Mouse (Mus musculus): ENCODE results near the gene Smad3.

Smad3 gene

DNA sequence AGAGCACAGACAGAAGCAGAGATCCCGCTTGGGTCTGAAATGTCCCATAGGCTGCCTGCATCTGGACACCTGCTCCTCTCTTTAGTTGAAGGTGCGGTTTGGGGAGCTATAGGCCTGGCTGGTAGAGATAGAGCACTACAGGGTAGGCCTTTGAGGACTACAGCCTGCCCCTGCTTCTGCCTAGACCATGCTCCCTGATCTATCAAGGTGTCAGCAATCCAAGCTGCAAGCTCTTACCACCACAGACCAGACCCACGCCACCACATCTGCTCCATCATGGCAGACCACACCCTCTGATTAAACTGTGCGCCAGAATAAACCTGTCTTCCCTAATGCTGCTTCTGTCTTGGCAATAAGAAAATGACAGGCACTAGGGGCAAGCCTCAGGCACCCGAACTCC is 13.2 kb downstream of the Smad3 start:
- DNase-seq = no peak

DNA sequence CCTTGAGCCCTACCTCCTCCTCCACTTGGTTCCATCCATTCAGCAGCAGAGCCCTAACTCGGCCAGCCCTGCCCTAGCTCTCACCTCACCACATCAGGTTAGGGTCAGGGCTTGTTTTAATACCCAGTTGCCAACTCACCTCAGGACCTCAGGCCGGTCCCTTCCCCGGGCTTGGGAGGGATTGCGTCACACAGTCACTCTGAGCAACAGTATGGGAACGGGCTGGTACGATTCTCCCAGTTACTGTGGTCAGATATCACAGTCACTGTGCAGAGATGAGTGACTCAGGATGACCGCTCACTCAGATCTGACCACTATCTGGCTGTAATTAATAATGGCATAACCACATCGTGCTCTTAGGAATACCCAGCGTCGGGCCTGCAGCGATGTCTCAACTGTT is 14.0 kb downstream of the Smad3 start:
- DNase-seq = no peak

- no peak for DNase-seq
Measured at GRCm38 (mm10) chr9:63742887-63743660, 14.7 kb downstream of the Smad3 start.

- DNase-seq = no peak
Measured at GRCm38 (mm10) chr9:63742318-63742717, 15.5 kb downstream of the Smad3 start.

DNA sequence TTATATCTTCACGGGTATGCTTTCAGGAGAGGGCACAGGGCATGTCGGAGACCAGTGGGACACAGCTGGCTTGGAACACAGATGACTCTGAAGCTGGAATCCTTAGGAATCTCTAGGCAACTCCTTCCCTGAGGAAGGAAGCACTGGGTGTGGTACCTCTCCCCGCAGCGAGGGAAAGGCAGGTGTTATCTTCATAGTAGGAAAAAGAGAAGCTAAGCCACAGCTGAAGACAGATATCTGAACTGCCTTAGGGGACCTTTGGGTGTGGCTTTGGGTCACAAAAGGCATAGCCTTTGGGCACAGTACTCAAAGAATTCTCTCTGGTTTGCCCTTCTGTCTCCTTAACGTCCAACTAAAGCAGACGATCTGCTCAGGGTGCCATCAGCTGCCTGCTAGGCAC is 16.0 kb downstream of the Smad3 start:
- no peak for DNase-seq

- DNase-seq = no peak
Measured at GRCm38 (mm10) chr9:63740320-63740841, 17.4 kb downstream of the Smad3 start.

- DNase-seq = no peak
Measured at GRCm38 (mm10) chr9:63738830-63739229, 19.0 kb downstream of the Smad3 start.

GRCm38 (mm10) chr9:63738086-63738701 is 19.6 kb downstream of the Smad3 start:
- no peak for DNase-seq

DNA sequence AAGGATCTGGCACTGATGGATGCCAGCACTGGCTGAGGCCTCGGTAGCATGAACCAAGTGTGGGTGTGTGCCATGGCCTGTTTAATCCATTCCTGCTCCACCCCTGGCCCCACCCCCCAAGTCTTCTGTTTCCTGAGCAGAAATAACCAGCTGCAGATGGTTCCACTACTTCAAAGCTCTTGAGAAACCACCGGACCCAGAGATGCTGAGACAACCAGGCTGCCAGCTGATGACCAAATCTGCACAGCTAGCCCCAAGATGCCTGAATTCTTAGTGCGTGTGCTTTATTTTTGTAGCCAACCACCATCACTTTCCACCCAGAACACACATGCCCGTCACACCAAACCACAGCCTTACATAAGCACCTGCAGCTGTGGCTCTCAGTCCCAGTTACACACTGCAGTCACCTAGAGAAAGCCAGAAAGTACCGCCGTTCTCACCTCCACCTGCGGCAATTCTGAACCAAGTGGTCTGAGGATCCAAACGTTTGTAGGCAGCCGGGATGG is 20.3 kb downstream of the Smad3 start:
- no peak for DNase-seq

GRCm38 (mm10) chr9:63734261-63734660 is 23.5 kb downstream of the Smad3 start:
- DNase-seq = no peak

GRCm38 (mm10) chr9:63732700-63733099 is 25.1 kb downstream of the Smad3 start:
- DNase-seq = no peak

- DNase-seq = no peak
Measured at GRCm38 (mm10) chr9:63731114-63731828, 26.5 kb downstream of the Smad3 start.

- no peak for DNase-seq
Measured at GRCm38 (mm10) chr9:63728969-63729368, 28.8 kb downstream of the Smad3 start.

- no peak for DNase-seq
Measured at GRCm38 (mm10) chr9:63727070-63727469, 30.7 kb downstream of the Smad3 start.

DNA sequence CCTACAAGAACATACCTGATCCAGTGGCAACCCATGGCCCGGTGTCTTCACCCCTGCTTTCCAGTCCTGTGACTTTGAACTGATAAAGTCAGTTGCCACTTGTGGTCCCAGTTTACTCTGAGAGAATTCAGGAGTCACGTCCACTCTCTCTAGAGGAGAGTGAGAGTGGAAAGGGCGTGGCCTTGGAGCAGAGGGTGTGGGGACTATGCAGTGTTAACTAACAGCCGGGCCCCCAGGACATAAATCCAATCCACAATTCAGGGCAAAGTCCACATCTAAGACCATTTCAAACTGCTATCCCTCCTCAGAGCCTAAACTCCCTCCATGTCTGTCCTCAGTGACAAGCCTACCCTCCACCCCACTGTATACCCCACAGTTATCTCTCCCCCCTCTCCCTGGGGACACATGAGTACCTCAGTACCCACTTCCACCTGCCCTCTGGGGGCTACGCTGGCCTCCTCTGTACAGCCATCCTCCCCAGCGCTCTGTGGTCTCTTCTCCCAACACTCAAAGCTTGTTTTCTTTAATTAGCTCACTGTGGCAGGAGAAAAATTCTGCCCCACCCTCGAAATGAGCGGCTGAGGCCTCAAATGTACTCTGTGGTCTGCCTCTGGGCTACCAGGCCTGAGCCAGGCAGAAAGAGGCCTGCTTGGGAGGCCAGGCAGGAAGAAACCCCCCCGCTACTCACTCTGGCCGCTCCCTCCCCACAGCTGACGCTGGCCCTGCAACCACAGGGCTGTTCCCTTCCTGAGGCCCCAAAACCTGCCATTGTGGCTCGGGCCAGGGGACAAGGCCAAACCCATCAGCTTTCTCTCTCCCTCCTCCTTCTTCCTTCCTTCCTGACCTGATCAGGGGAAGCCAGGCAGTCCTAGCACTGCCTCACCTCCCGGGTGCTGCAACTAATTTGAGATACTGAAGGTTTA is 31.4 kb downstream of the Smad3 start:
- DNase-seq = no peak

DNA sequence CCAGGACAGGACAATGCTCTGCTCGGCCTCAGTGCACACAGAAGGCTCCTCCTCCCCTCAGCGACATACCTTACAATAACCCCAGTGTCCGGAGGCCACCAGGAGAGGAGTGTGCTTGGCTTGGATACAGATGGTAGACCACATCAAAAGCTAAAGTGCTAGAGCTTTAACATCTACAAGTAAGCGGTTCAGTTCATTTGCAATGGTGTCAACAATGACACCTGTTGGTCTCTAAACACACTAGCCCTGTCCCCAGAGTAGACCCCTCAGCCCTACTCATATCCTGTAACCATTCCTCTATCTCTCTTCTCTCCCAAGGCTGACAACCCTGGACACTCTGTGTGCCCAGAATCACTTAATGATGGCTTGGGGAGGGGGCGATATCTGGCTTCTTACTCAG is 33.0 kb downstream of the Smad3 start:
- DNase-seq = no peak

DNA sequence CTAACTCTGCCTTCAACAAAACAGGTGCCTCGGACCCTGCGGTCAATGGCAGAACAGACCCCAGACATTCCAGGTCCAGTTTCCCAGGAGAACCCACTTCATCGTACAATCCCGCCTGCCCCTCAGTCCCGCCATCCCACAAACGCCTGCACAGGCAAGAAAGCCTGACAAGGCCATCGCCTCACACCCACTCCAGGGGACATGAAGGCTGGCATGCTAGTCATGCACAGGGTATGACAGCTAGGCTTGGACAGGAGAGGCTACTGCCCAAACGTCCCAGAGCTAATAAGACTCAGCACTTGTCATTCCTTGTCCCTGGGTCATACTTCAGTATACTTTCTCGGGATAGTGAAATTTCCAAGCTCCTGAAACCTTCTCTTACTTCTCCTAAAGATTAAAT is 34.9 kb downstream of the Smad3 start:
- no peak for DNase-seq

DNA sequence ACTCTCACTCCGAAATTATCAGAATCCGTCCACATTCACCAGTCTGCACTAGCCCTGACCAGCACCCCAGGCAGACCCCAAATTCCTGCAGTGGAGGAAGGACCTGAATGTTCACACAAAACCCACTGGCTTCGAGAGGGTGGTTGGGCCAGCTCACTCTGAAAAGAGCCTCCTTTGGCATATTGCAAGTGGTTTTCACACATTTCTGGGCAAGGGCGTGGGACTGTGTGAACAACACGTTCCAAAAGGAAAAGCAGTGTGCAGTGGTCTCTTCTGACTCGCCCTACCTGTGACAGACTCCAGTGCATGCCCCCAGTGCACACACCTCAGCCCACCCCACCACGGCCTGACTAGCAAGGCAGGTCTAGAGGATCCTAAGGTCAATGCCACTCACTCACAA is 35.4 kb downstream of the Smad3 start:
- no peak for DNase-seq

DNA sequence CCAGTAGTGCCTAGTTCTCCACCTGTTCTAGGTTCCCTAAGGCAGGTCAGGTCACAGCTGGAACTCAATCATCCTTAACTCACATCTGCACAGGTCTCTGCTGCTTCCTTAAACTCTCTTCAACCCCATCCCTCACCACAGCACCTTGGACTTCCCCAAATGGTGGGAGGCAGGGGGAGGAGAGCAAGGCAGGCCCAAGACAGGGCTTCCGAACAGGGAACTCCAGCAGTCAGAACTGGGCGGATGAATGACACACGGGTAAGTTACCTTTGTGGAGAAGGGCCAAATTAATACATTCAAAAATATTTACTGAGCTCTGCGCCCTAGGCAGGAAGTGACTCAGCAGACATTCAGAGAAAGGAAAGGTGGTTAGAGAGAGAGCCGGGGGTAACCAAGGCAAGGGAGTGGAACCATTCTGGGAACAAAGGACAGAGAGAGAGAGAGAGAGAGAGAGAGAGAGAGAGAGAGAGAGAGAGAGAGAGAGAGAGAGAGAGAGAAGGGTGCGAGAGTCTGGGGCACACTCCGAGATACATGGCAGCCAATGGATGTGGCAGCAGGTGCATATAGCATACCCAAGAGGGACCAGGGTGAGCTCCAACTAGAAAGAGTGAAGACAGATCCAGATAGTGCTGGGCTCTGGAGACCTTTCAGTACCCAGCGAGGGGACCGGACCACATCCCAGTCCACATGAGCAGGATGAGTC is 36.1 kb downstream of the Smad3 start:
- no peak for DNase-seq

- DNase-seq = no peak
Measured at GRCm38 (mm10) chr9:63720715-63721114, 37.1 kb downstream of the Smad3 start.

GRCm38 (mm10) chr9:63719770-63720440 is 37.9 kb downstream of the Smad3 start:
- DNase-seq = peak; percentile 48 to 64
